Mouse (Mus musculus) heart, adult 2 months (tissue): ENCODE results near the gene Cygb. TPM values are rescaled to one million over a fixed set of nuclear protein-coding genes. Genes with fewer than 3 reads are reported as not detected.
A peak's percentile ranks its signal among the peaks of the same experiment; 100 is the strongest.

ENCODE experiments used
- DNase-seq, 2 experiments: peaks; one replicate each; pipeline ENCODE4 v3.0.0; 2021
- H3K27ac ChIP-seq: fragments of 200-600 bp; 2 replicates; pipeline ENCODE4 v1.8.1; 2022
- H3K27me3 ChIP-seq: fragments of 200-500 bp; 2 replicates; pipeline ENCODE4 v1.6.1; 2012; ENCODE audit warnings: mild to moderate bottlenecking, low read length, inconsistent platforms, mixed read lengths; ENCODE audit not compliant: control insufficient read depth, insufficient read depth
- H3K36me3 ChIP-seq: fragments of 200-500 bp; 2 replicates; pipeline ENCODE4 v1.6.1; 2012; ENCODE audit warnings: low read length, inconsistent platforms; ENCODE audit not compliant: control insufficient read depth, insufficient read depth
- H3K4me1 ChIP-seq: fragments of 200-500 bp; 2 replicates; pipeline ENCODE4 v1.6.1; 2011; ENCODE audit warnings: low read length; ENCODE audit not compliant: control insufficient read depth, insufficient read depth
- H3K4me3 ChIP-seq: fragments of 200-600 bp; 2 replicates; pipeline ENCODE4 v1.8.1; 2022
- H3K79me2 ChIP-seq: fragments of 200-500 bp; replicated peaks from 2 replicates; pipeline ENCODE4 v1.6.1; 2012; ENCODE audit warnings: mild to moderate bottlenecking, inconsistent platforms, low read length, moderate library complexity, mixed read lengths; ENCODE audit not compliant: control insufficient read depth, insufficient read depth
- H3K9ac ChIP-seq: fragments of 200-500 bp; 2 replicates; pipeline ENCODE4 v1.6.1; 2012; ENCODE audit warnings: low read depth, mild to moderate bottlenecking, control low read depth, inconsistent platforms, low read length, mixed read lengths
- CTCF ChIP-seq: fragments of 200-600 bp; IDR thresholded peaks from 2 replicates; pipeline ENCODE4 v1.8.1; 2022; ENCODE audit warnings: antibody characterized with exemption, mild to moderate bottlenecking, moderate library complexity
- EP300 ChIP-seq: fragments of 200-500 bp; IDR thresholded peaks from 2 replicates; pipeline ENCODE4 v1.6.1; 2011; ENCODE audit warnings: low read depth, low read length, control low read depth; ENCODE audit not compliant: insufficient read depth
- POLR2A ChIP-seq: fragments of 200-500 bp; IDR thresholded peaks from 2 replicates; pipeline ENCODE4 v1.6.1; 2011; ENCODE audit warnings: mild to moderate bottlenecking, low read depth, low read length, control low read depth; ENCODE audit not compliant: insufficient read depth
- WGBS: fragments of 180-500 bp; shearing (Covaris S2); methylation state at CpG from one replicate; pipeline ENCODE4 v1.1.7; 2018; 5-methylcytosine and 5-hydroxymethylcytosine counted together
- intact Hi-C: fragments of 180-260 bp; cut with DNase I; formaldehyde crosslinking; loops from one replicate; pipeline ENCODE4 v1.15.1; 2025
- polyA plus RNA-seq: library from polyadenylated mRNA; depleted of rRNA; stranded (reverse); fragments of >200 nt; gene quantifications from 2 replicates; pipeline ENCODE4 v1.2.3, GENCODE M21; 2012
- total RNA-seq, 2 experiments: library from RNA; stranded (reverse); gene quantifications; 2 replicates each; pipeline ENCODE4 v1.2.3; 2021

Gene Cygb
- total and polyA plus RNA-seq, 3 experiments: 42.5 to 55.0 (median 50.3) TPM

GRCm38 (mm10) chr11:116625081-116626000 is 28.8 kb downstream of the Cygb start:
- Histone ChIP-seq H3K27me3 (no peaks in the 10 kb centered on the region), H3K79me2 (peaks cover 2% of the 10 kb centered on the region), H3K27ac (no peak overlapping the region; the same call in 1 of the 2 replicates), H3K9ac (no peak overlapping the region), H3K4me1 (peaks cover 29% of the 10 kb centered on the region), H3K36me3 (no peaks in the 10 kb centered on the region; the same call in 1 of the 2 replicates), H3K4me3 (no peak overlapping the region)
- WGBS: 68% methylated on average over 17 of the region's 17 CpGs
- TF ChIP-seq CTCF (peak; percentile 83), POLR2A (no peak), EP300 (no peak)
- intact Hi-C loops: loop anchor here (5.0 kb wide), 1 partner anchor 133 kb away; the partner anchor contains the start of gene Prpsap1
- peak; percentile 45 to 66 for DNase-seq

- Histone ChIP-seq H3K4me3 (peak overlapping the region; percentile 93), H3K36me3 (no peaks in the 10 kb centered on the region; the same call in 1 of the 2 replicates), H3K9ac (peak overlapping the region; percentile 86), H3K27me3 (no peaks in the 10 kb centered on the region), H3K27ac (peak overlapping the region; percentile 96), H3K79me2 (peaks cover 3% of the 10 kb centered on the region), H3K4me1 (peaks cover 38% of the 10 kb centered on the region)
- TF ChIP-seq EP300: 0 out of 2 replicates have a peak, but pooled peaks have one; percentile 21
- TF ChIP-seq POLR2A: peak; percentile 70
- peak; percentile 18 for TF ChIP-seq CTCF
- peak; percentile 90 to 92 for DNase-seq
- WGBS: 17% methylated on average over 40 of the region's 42 CpGs
- intact Hi-C loops: no loop called here
These were observed 29.8 kb downstream of the Cygb start for GRCm38 (mm10) chr11:116624131-116624832.

GRCm38 (mm10) chr11:116623281-116624124 is 30.6 kb downstream of the Cygb start:
- Histone ChIP-seq H3K9ac (peak overlapping the region; percentile 86), H3K27ac (peak overlapping the region; percentile 96), H3K79me2 (peaks cover 5% of the 10 kb centered on the region), H3K36me3 (no peaks in the 10 kb centered on the region; the same call in 1 of the 2 replicates), H3K27me3 (no peaks in the 10 kb centered on the region), H3K4me1 (peaks cover 43% of the 10 kb centered on the region), H3K4me3 (peak overlapping the region; percentile 93)
- no peak for TF ChIP-seq EP300
- no peak for TF ChIP-seq POLR2A
- peak; percentile 10; the same call in 1 of the 2 replicates for TF ChIP-seq CTCF
- intact Hi-C loops: no loop called here
- peak in 1 of 2 experiments; percentile 61 for DNase-seq
- 13% methylated on average over 40 of the region's 40 CpGs for WGBS

GRCm38 (mm10) chr11:116621258-116621704 is 32.8 kb downstream of the Cygb start:
- no peak overlapping the region for H3K9ac ChIP-seq
- 0% methylated on average over 6 of the region's 6 CpGs for WGBS
- peak; percentile 85 to 92 for DNase-seq

GRCm38 (mm10) chr11:116620559-116621253 is 33.4 kb downstream of the Cygb start:
- Histone ChIP-seq H3K4me1 (peaks cover 61% of the 10 kb centered on the region), H3K9ac (peak overlapping the region; percentile 3; the same call in 1 of the 2 replicates), H3K79me2 (peaks cover 5% of the 10 kb centered on the region), H3K27ac (peak overlapping the region; percentile 96), H3K27me3 (no peaks in the 10 kb centered on the region), H3K36me3 (no peaks in the 10 kb centered on the region; the same call in 1 of the 2 replicates), H3K4me3 (peak overlapping the region; percentile 1)
- 42% methylated on average over 10 of the region's 10 CpGs for WGBS
- peak in 1 of 2 experiments; percentile 44 for DNase-seq
- TF ChIP-seq EP300 (no peak), CTCF (no peak), POLR2A (no peak)
- intact Hi-C loops: no loop called here

More at GRCm38 (mm10) chr11:116621258-116621704, 32.8 kb downstream of the Cygb start:
- intact Hi-C loops: no loop called here
- Histone ChIP-seq H3K27ac (peak overlapping the region; percentile 96), H3K4me1 (peaks cover 59% of the 10 kb centered on the region), H3K36me3 (no peaks in the 10 kb centered on the region; the same call in 1 of the 2 replicates), H3K4me3 (peak overlapping the region; percentile 5), H3K27me3 (no peaks in the 10 kb centered on the region), H3K79me2 (peaks cover 5% of the 10 kb centered on the region)
- TF ChIP-seq POLR2A: no peak
- peak; percentile 95 for TF ChIP-seq EP300
- TF ChIP-seq CTCF: no peak
